Mouse (Mus musculus): ENCODE results near the gene Rnf44. TPM values are rescaled to one million over a fixed set of nuclear protein-coding genes. Genes with fewer than 3 reads are reported as not detected.

Gene Rnf44
- polyA plus RNA-seq (2017; shearing (Covaris generic)): 10 to 100 TPM; 25.5 to 30.0 TPM

GRCm38 (mm10) chr13:54693558-54694347 lies at the start of gene Rnf44:
Rnf44 (minus strand) TSS chr13:54693907.
- ATAC-seq: peak; percentile 88

- no peak for ATAC-seq
Measured at GRCm38 (mm10) chr13:54738213-54738601, 44.5 kb upstream of the Rnf44 start.

- ATAC-seq: no peak
Measured at GRCm38 (mm10) chr13:54737488-54738212, 43.9 kb upstream of the Rnf44 start.

GRCm38 (mm10) chr13:54736931-54737330 lies 43.2 kb upstream of the Rnf44 start:
- ATAC-seq: no peak

- no peak for ATAC-seq
Measured at GRCm38 (mm10) chr13:54726131-54726530, 32.4 kb upstream of the Rnf44 start.

GRCm38 (mm10) chr13:54723143-54723542 lies 29.4 kb upstream of the Rnf44 start:
- no peak for ATAC-seq

- no peak for ATAC-seq
Measured at GRCm38 (mm10) chr13:54716916-54717315, 23.2 kb upstream of the Rnf44 start.

- ATAC-seq: no peak
Measured at GRCm38 (mm10) chr13:54714996-54715395, 21.3 kb upstream of the Rnf44 start.

- ATAC-seq: no peak
Measured at GRCm38 (mm10) chr13:54714393-54714792, 20.7 kb upstream of the Rnf44 start.

GRCm38 (mm10) chr13:54710866-54711265 lies 17.2 kb upstream of the Rnf44 start:
- ATAC-seq: no peak

- ATAC-seq: no peak
Measured at GRCm38 (mm10) chr13:54704890-54705289, 11.2 kb upstream of the Rnf44 start.

- ATAC-seq: no peak
Measured at GRCm38 (mm10) chr13:54702507-54702906, 8.8 kb upstream of the Rnf44 start.

GRCm38 (mm10) chr13:54701243-54701642 lies 7.5 kb upstream of the Rnf44 start, which contains the start of gene Cdhr2:
Cdhr2 (plus strand) TSS chr13:54701461.
- ATAC-seq: no peak

- no peak for ATAC-seq
Measured at GRCm38 (mm10) chr13:54695479-54696230, 1.9 kb upstream of the Rnf44 start.

GRCm38 (mm10) chr13:54694348-54695060 lies 797 bp upstream of the Rnf44 start:
- peak; percentile 58 for ATAC-seq

- ATAC-seq: no peak
Measured at GRCm38 (mm10) chr13:54692711-54693557, 773 bp downstream of the Rnf44 start.

- no peak for ATAC-seq
Measured at GRCm38 (mm10) chr13:54691737-54692136, 2.0 kb downstream of the Rnf44 start.

GRCm38 (mm10) chr13:54690151-54690740 lies 3.5 kb downstream of the Rnf44 start:
- ATAC-seq: no peak

- peak; percentile 81 for ATAC-seq
Measured at GRCm38 (mm10) chr13:54687575-54688424, 5.9 kb downstream of the Rnf44 start.

- ATAC-seq: peak; percentile 73
Measured at GRCm38 (mm10) chr13:54687096-54687495, 6.6 kb downstream of the Rnf44 start.

Data from CD4-positive, CD25-positive, alpha-beta regulatory T cell, adult 4 months (primary cell).